Mouse (Mus musculus): Measurements from ENCODE around the gene Dmrt1. TPM values are rescaled to one million over a fixed set of nuclear protein-coding genes. Genes with fewer than 3 reads are reported as not detected.
A peak's percentile ranks its signal among the peaks of the same experiment; 100 is the strongest.

Gene Dmrt1
- polyA plus RNA-seq, 1 experiment from 2014 or later, result not detected

DNA sequence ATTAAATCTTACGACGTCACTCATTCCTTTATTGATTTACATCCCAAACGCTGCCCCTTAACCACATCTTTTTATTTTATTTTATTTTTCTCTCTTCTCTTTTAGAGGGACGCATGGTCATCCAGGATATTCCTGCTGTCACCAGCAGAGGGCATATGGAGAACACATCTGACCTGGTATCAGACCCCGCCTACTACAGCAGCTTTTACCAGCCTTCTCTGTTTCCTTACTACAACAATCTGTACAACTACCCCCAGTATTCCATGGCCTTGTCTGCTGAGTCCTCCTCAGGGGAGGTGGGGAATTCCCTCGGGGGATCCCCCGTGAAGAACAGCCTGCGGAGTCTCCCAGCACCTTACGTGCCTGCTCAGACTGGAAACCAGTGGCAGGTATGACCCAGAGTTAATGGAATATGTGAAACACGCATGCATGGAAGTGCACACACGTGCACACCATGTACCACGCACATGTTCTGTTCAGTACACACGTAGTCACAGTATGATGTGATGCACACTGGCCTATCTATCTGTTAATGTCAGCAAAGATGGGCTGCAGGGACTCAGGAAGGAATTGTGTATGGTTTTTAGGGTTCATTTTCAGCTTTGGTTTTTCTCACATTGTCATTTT lies 40.4 kb downstream of the Dmrt1 start:
- ATAC-seq (ENCODE audit: low FRiP score, low TSS enrichment), result peak; percentile 64; the same call in 1 of the 2 replicates
- WGBS, result 36% methylated on average over 13 of the region's 13 CpGs
- peaks cover 12% of the 10 kb centered on the region; the same call in 1 of the 2 replicates for H3K27me3 ChIP-seq (ENCODE audit: control insufficient read depth, insufficient read depth, low read length)
- no peak overlapping the region for H3K9ac ChIP-seq (ENCODE audit: low read depth, low read length)
- no peak overlapping the region for H3K27ac ChIP-seq (ENCODE audit: low read depth, low read length)
- H3K4me3 ChIP-seq (ENCODE audit: low read length), result no peak overlapping the region
- no peak overlapping the region for H3K4me2 ChIP-seq (replicated peaks; ENCODE audit: low read depth, low read length)
- H3K36me3 ChIP-seq (ENCODE audit: control insufficient read depth, insufficient read depth, low read length), result no peaks in the 10 kb centered on the region
- no peaks in the 10 kb centered on the region for H3K4me1 ChIP-seq (ENCODE audit: control insufficient read depth, insufficient read depth, low read length)
- H3K9me3 ChIP-seq (ENCODE audit: control insufficient read depth, low read length), result no peaks in the 10 kb centered on the region

DNA sequence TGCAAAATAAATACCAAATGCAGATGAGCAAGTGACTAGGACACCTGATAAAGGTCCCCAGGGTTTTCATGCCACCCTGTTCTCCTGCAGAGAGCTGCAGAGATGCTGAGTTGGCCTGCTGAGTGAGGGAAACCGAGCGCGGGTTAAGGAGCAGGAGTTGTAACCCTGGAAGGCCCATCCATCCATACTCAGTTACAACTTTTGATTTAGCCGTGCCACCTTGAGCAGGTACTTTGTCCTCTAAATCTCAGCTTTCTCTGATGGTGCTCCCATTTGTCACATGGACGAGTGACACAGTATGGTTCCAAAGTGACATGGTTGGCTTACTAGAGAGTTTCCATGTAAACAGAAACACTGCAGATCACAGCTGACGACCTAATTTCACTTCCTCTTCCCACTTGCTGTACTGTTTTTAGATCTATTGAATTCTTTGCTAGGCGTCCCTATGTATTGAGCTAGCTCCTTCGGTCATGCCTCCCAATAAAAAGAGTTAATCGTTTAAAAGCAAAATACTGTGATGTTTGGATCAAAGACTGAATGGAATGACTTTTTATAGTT lies 41.7 kb downstream of the Dmrt1 start:
- no peak overlapping the region for H3K9ac ChIP-seq (ENCODE audit: low read depth, low read length)
- WGBS, result 76% methylated on average over 9 of the region's 9 CpGs
- peaks cover 17% of the 10 kb centered on the region; the same call in 1 of the 2 replicates for H3K27me3 ChIP-seq (ENCODE audit: control insufficient read depth, insufficient read depth, low read length)

GRCm38 (mm10) chr19:25550346-25550745 lies 44.9 kb downstream of the Dmrt1 start:
- Histone ChIP-seq H3K9me3 (ENCODE audit: control insufficient read depth, low read length) (no peaks in the 10 kb centered on the region), H3K4me2 (replicated peaks; ENCODE audit: low read depth, low read length) (no peak overlapping the region), H3K4me3 (ENCODE audit: low read length) (no peak overlapping the region), H3K27ac (ENCODE audit: low read depth, low read length) (no peak overlapping the region), H3K27me3 (ENCODE audit: control insufficient read depth, insufficient read depth, low read length) (peaks cover 22% of the 10 kb centered on the region), H3K9ac (ENCODE audit: low read depth, low read length) (no peak overlapping the region), H3K4me1 (ENCODE audit: control insufficient read depth, insufficient read depth, low read length) (no peaks in the 10 kb centered on the region), H3K36me3 (ENCODE audit: control insufficient read depth, insufficient read depth, low read length) (no peaks in the 10 kb centered on the region)
- ATAC-seq (ENCODE audit: low FRiP score, low TSS enrichment), result no peak
- 68% methylated on average over 5 of the region's 5 CpGs for WGBS

More for the DNA sequence above, 41.7 kb downstream of the Dmrt1 start:
- Histone ChIP-seq H3K36me3 (ENCODE audit: control insufficient read depth, insufficient read depth, low read length) (no peaks in the 10 kb centered on the region), H3K9me3 (ENCODE audit: control insufficient read depth, low read length) (no peaks in the 10 kb centered on the region), H3K4me3 (ENCODE audit: low read length) (no peak overlapping the region), H3K4me2 (replicated peaks; ENCODE audit: low read depth, low read length) (no peak overlapping the region), H3K4me1 (ENCODE audit: control insufficient read depth, insufficient read depth, low read length) (no peaks in the 10 kb centered on the region), H3K27ac (ENCODE audit: low read depth, low read length) (no peak overlapping the region)
- no peak for ATAC-seq (ENCODE audit: low FRiP score, low TSS enrichment)

DNA sequence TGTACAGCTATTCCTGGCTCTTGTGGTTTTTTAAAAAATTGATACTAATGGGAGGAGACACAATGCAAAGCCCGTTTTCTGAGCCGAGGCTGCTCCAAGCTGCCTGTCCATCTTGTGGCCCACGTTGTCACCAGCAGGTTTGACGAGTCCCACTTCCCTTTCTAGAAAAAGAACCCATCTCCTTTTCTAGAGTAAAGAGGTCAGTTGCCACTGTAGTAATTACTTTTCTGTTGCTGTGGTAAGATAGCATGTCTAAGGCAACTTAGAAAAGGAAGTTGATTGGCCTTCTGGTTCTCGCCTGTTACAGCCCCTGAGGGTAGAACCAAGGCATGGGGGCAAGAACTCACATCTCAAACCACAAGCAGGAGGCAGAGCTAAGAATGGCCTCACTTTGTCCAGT lies 45.6 kb downstream of the Dmrt1 start:
- Histone ChIP-seq H3K27ac (ENCODE audit: low read depth, low read length) (no peak overlapping the region), H3K9me3 (ENCODE audit: control insufficient read depth, low read length) (no peaks in the 10 kb centered on the region), H3K36me3 (ENCODE audit: control insufficient read depth, insufficient read depth, low read length) (no peaks in the 10 kb centered on the region), H3K27me3 (ENCODE audit: control insufficient read depth, insufficient read depth, low read length) (peaks cover 22% of the 10 kb centered on the region), H3K4me1 (ENCODE audit: control insufficient read depth, insufficient read depth, low read length) (no peaks in the 10 kb centered on the region), H3K9ac (ENCODE audit: low read depth, low read length) (no peak overlapping the region), H3K4me3 (ENCODE audit: low read length) (no peak overlapping the region), H3K4me2 (replicated peaks; ENCODE audit: low read depth, low read length) (no peak overlapping the region)
- ATAC-seq (ENCODE audit: low FRiP score, low TSS enrichment), result no peak
- 80% methylated on average over 5 of the region's 5 CpGs for WGBS

DNA sequence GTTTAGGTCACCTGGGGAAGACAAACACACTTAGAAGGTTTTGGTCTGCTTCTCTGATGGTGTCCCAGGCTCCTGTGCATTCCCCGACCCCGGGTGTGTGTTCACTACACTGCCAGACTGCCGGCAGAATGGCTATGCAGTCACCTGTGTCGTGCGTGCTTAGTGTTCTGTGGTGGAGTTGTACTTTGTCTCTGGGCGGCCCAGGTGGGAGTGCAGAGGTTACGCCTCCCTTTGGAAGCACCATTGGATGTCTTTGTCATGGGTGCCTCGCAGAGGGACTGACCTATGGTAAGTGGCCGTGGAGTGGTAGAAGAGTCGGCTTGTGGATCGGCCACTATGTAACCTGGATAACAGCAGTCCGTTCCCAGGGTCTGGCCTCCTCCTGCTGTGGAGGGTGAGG lies 59.0 kb downstream of the Dmrt1 start:
- Histone ChIP-seq H3K4me2 (replicated peaks; ENCODE audit: low read depth, low read length) (no peak overlapping the region), H3K4me3 (ENCODE audit: low read length) (no peak overlapping the region), H3K4me1 (ENCODE audit: control insufficient read depth, insufficient read depth, low read length) (no peaks in the 10 kb centered on the region), H3K27me3 (ENCODE audit: control insufficient read depth, insufficient read depth, low read length) (peaks cover 28% of the 10 kb centered on the region; the same call in 1 of the 2 replicates), H3K9me3 (ENCODE audit: control insufficient read depth, low read length) (no peaks in the 10 kb centered on the region), H3K9ac (ENCODE audit: low read depth, low read length) (no peak overlapping the region), H3K27ac (ENCODE audit: low read depth, low read length) (no peak overlapping the region), H3K36me3 (ENCODE audit: control insufficient read depth, insufficient read depth, low read length) (no peaks in the 10 kb centered on the region)
- WGBS, result 43% methylated on average over 12 of the region's 12 CpGs
- no peak for ATAC-seq (ENCODE audit: low FRiP score, low TSS enrichment)

- Histone ChIP-seq H3K4me1 (ENCODE audit: control insufficient read depth, insufficient read depth, low read length) (no peaks in the 10 kb centered on the region), H3K9me3 (ENCODE audit: control insufficient read depth, low read length) (no peaks in the 10 kb centered on the region), H3K4me2 (replicated peaks; ENCODE audit: low read depth, low read length) (no peak overlapping the region), H3K4me3 (ENCODE audit: low read length) (no peak overlapping the region), H3K27me3 (ENCODE audit: control insufficient read depth, insufficient read depth, low read length) (peaks cover 32% of the 10 kb centered on the region), H3K36me3 (ENCODE audit: control insufficient read depth, insufficient read depth, low read length) (no peaks in the 10 kb centered on the region), H3K27ac (ENCODE audit: low read depth, low read length) (no peak overlapping the region), H3K9ac (ENCODE audit: low read depth, low read length) (no peak overlapping the region)
- WGBS, result 88% methylated on average over 7 of the region's 7 CpGs
- ATAC-seq (ENCODE audit: low FRiP score, low TSS enrichment), result no peak
These were observed 64.4 kb downstream of the Dmrt1 start for GRCm38 (mm10) chr19:25569778-25570177.

GRCm38 (mm10) chr19:25574431-25574830 lies 69.0 kb downstream of the Dmrt1 start:
- Histone ChIP-seq H3K36me3 (ENCODE audit: control insufficient read depth, insufficient read depth, low read length) (no peaks in the 10 kb centered on the region), H3K4me2 (replicated peaks; ENCODE audit: low read depth, low read length) (no peak overlapping the region), H3K4me1 (ENCODE audit: control insufficient read depth, insufficient read depth, low read length) (no peaks in the 10 kb centered on the region), H3K9ac (ENCODE audit: low read depth, low read length) (no peak overlapping the region), H3K27me3 (ENCODE audit: control insufficient read depth, insufficient read depth, low read length) (peaks cover 42% of the 10 kb centered on the region), H3K27ac (ENCODE audit: low read depth, low read length) (no peak overlapping the region), H3K4me3 (ENCODE audit: low read length) (no peak overlapping the region), H3K9me3 (ENCODE audit: control insufficient read depth, low read length) (no peaks in the 10 kb centered on the region)
- 53% methylated on average over 10 of the region's 10 CpGs for WGBS
- no peak for ATAC-seq (ENCODE audit: low FRiP score, low TSS enrichment)

DNA sequence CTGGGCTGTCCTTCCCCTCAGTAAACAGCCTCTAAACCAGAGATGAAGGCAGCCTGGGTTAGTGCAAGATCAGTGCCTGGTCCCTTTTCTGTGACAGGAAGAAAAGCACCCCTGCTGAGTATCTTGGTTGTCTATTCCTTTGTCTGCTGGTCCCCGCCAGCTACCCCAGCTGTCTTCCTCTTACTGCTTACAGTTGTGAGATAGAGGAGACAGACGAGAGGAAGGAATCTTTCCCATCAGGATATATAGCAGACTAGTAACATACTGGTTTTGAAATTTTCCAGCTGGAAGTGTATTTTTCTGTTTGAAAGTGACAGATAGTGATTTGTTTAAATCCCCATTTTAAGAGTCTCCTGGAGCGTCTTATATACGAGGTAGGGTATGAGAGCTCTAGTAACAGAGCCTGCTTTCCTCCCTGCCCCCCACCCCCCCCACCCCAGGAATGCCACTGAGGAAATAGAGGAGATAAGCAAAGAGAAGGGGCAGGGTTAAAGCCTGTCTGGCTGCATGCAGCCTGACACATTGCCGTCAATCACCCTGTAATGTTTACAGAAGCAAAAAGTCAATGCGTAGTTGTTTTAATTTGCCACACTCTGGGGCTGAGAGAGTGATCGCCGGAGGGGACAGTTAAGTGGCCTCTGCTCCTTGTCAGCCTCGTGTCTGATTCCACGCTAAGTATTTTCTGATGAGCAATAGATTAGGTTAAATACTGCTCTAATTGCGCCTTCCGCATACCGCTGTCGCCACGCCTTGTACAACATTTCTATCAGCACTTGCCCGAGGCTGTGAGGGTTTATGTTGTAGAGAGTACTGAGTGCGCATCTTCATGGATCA lies 69.8 kb downstream of the Dmrt1 start:
- H3K27me3 ChIP-seq (ENCODE audit: control insufficient read depth, insufficient read depth, low read length), result peaks cover 38% of the 10 kb centered on the region
- no peak overlapping the region for H3K4me3 ChIP-seq (ENCODE audit: low read length)
- ATAC-seq (ENCODE audit: low FRiP score, low TSS enrichment), result peak; percentile 60; the same call in 1 of the 2 replicates
- H3K36me3 ChIP-seq (ENCODE audit: control insufficient read depth, insufficient read depth, low read length), result no peaks in the 10 kb centered on the region
- no peak overlapping the region for H3K27ac ChIP-seq (ENCODE audit: low read depth, low read length)
- H3K9me3 ChIP-seq (ENCODE audit: control insufficient read depth, low read length), result no peaks in the 10 kb centered on the region
- no peak overlapping the region for H3K9ac ChIP-seq (ENCODE audit: low read depth, low read length)
- 15% methylated on average over 17 of the region's 17 CpGs for WGBS
- H3K4me1 ChIP-seq (ENCODE audit: control insufficient read depth, insufficient read depth, low read length), result no peaks in the 10 kb centered on the region
- no peak overlapping the region for H3K4me2 ChIP-seq (replicated peaks; ENCODE audit: low read depth, low read length)

GRCm38 (mm10) chr19:25578358-25578757 lies 72.9 kb downstream of the Dmrt1 start:
- Histone ChIP-seq H3K36me3 (ENCODE audit: control insufficient read depth, insufficient read depth, low read length) (no peaks in the 10 kb centered on the region), H3K9me3 (ENCODE audit: control insufficient read depth, low read length) (no peaks in the 10 kb centered on the region), H3K4me3 (ENCODE audit: low read length) (no peak overlapping the region), H3K27me3 (ENCODE audit: control insufficient read depth, insufficient read depth, low read length) (peaks cover 31% of the 10 kb centered on the region), H3K27ac (ENCODE audit: low read depth, low read length) (no peak overlapping the region), H3K4me1 (ENCODE audit: control insufficient read depth, insufficient read depth, low read length) (no peaks in the 10 kb centered on the region), H3K4me2 (replicated peaks; ENCODE audit: low read depth, low read length) (no peak overlapping the region), H3K9ac (ENCODE audit: low read depth, low read length) (no peak overlapping the region)
- ATAC-seq (ENCODE audit: low FRiP score, low TSS enrichment), result no peak
- 95% methylated on average over 2 of the region's 2 CpGs for WGBS

Measured in kidney, embryonic 14.5 days (tissue).